Mouse (Mus musculus): ENCODE results near the gene Cdc42bpb.

GRCm38 (mm10) chr12:111337864-111338354 lies 39.6 kb downstream of the Cdc42bpb start:
- TF ChIP-seq CTCF (IDR thresholded peaks at IDR 0.05; ENCODE audit: extremely low read depth, insufficient read length, insufficient replicate concordance, low read depth, low read length) (no peak), POLR2A (IDR thresholded peaks at IDR 0.05; ENCODE audit: low read depth, low read length) (no peak)

Data from small intestine, adult 2 months (tissue).